Mouse (Mus musculus) right cerebral cortex, postnatal 10 days (tissue): ENCODE data around the gene Fgfr2.
A peak's percentile ranks its signal among the peaks of the same experiment; 100 is the strongest.

Source experiments
- DNase-seq, 2 experiments: peaks; one replicate each; pipeline ENCODE4 v3.0.0; 2021; ENCODE audit warnings: low spot score in 2 of 2

Gene Fgfr2

GRCm38 (mm10) chr7:131978609-131979008 lies 1144.5 kb downstream of the Fgfr2 start:
- no peak for DNase-seq

GRCm38 (mm10) chr7:131975867-131976266 lies 1147.3 kb downstream of the Fgfr2 start:
- DNase-seq = no peak

DNA sequence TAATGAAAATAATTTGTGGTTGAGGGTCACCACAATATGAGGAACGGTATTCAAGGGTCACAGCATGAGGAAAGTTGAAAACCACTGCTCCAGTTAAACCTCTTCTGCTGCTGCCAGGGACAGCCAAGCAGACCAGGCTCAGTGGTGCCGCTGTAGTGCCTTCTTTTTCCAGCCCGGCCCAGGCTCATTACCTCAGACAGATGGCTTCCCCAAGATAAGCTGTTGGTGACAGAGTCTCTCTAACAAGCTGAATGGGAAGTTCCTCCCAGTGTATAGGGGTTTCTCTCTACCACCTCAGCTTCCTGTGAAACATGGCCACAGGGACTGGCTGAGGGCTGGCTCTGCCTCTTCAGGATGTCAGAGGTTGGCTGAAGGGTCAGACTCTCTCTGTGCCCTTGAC lies 1152.9 kb downstream of the Fgfr2 start:
- peak; percentile 60 to 70 for DNase-seq

GRCm38 (mm10) chr7:131966916-131967494 lies 1156.1 kb downstream of the Fgfr2 start:
- DNase-seq = peak; percentile 58 to 63

DNA sequence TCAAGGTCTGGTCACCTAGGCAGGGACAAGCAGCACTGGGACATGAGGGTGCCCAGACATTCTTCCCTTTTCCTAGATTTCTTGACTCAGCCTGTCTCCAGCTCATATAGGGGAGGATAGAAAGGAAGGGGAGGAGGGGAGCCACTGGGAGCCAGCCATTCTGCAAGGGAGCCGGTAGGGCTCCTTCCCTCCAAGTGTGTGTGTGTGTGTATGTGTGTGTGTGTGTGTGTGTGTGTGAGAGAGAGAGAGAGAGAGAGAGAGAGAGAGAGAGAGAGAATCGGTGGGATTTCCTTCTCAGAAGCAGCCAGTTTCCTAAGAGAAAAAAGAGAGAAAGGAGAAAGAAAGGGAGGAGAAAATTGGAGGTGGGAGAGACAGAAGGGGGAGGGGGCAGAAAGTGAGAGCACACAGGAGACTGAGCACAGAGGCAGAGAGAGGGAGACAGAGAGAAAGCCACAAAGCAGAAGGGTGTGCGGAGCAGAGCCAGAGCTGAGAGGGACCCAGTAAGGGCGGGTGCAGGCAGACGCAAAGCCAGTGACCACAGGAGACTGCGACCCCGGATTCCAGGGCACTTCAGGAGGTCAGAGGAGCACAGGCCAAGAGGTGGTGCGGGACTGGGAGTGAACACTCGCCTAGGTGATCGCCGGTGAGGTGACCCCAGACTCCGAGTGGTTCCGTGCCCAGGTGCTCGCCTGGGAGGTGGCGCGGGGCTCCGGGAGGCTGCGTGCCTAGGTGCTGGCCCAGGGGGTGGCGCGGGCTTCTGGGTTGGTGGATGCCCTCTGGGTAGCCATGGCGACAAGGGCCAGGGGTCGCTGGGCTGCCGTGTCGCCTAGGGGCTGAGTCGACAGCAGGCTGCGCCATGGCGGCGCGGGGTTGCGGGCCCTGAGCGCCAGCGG lies 1156.9 kb downstream of the Fgfr2 start, which contains the start of gene Gpr26:
Gpr26 (plus strand) TSS at position 438 of the 893 bp plus-strand sequence.
- DNase-seq = peak; percentile 74 to 82

GRCm38 (mm10) chr7:131960551-131960950 lies 1162.6 kb downstream of the Fgfr2 start:
- DNase-seq = no peak

- DNase-seq = no peak
These were observed 1164.4 kb downstream of the Fgfr2 start for GRCm38 (mm10) chr7:131958705-131959104.

DNA sequence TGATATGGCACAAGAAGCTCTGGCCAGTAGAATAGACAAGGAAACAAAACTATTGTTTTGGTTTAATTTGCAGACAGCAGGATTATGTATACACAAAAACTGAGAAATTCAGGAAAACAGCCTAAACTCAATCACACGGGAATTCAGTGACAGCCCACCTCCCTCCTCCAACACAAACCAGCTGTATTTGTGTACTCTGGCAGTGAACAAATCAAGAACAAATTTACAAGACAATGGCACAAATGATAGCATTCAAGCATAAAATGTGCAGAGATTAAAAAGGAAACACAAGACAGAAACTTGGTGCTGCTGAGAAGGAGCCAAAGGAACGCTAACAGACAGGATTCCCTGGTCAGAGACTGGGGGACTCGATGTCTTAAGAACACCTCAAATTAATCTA lies 1169.7 kb downstream of the Fgfr2 start:
- no peak for DNase-seq

DNA sequence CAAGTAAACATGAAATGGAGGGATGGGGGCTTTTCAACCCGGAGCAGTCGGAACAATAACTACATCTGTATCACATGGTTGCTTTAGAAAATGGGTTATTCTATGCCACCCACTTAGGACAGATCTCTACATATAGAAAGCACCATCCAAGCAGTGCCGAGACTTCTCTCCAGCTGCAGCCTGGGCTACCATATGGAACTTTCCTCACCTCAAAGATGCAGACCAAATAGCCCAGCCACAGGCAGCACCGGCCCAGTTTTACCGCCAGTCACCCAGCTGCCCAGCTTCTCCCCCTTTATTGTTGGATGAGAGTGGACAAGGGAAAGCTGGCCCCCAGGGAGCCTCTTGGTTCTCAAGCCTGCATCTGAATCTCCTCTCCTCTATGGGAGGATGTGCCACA lies 1172.0 kb downstream of the Fgfr2 start:
- no peak for DNase-seq

DNA sequence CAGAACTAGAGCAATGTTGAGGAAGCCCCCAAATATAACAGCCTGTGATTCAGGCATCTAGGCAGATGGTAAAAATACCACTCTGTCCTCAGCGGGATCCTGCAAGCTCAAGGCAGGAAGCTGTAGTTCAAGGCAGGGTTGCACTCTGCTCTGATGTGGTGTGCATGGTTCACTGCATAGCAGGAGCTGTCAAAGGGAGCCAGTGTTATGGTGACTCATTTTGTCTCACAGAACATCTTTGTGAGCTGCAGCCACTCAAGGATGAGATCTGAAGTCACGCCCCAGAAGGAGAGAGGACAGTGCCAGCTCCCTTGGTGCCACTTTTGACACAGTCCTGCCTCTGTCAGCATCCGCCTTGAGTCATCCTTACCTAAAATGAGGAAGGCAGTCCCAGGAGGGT lies 1185.5 kb downstream of the Fgfr2 start:
- DNase-seq = no peak

GRCm38 (mm10) chr7:131927288-131928050 lies 1195.7 kb downstream of the Fgfr2 start:
- DNase-seq = peak in 1 of 2 experiments; percentile 34

DNA sequence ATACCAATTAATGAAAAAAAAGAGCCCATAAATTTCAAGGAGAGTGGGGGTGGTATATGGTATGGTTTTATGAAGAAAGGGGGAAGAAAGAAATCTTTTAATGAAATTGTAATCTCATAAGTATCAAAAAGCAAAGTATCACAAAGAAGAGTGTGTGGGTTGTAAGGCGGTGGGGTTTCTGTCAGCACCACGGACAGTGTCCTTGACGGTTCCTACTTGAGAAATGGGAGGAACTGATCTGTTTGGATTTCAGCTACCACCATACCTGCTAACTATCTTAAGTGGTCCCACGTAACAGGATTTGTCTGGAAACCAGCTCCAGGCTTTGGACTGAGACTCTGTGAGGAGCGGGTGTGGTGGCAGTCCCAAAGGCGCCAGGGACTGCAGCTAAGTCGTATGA lies 1205.8 kb downstream of the Fgfr2 start:
- no peak for DNase-seq

- DNase-seq = peak; percentile 79 to 87
These were observed 1213.5 kb downstream of the Fgfr2 start for GRCm38 (mm10) chr7:131909611-131910010.

DNA sequence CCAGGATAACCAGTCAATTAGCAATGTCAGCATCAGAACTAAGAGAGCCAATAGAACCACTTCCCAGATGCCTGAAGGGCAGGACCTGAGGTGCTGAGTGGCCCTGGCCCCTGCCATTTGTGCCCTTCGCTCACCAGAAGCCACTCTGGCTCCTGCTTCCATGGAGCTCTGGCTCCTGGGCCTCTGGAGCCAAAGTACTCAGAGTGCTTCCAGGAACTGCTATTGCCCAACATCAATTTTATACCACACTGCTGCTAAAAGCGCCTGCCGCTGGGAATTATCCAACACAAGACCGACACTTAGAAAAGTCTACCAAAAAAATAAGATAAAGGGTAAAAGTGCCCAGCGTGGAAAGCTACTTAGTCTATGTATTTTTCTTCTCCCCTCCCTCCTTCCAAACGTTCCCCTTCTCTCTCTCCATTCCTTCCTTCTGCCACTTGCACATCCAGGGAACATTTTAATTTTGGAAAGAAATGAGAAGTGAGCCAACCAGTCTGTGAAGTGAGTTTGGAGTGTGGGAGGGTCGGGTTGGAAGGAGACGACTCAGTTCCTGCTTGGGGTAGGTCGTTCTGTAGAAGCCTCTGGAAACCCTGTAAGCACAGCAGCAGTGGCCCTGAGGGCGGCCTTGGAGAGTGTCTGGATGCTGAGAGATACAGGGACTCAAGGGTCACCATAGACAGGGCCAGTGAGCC lies 1216.5 kb downstream of the Fgfr2 start:
- no peak for DNase-seq

- DNase-seq = peak; percentile 91
These were observed 1223.8 kb downstream of the Fgfr2 start for GRCm38 (mm10) chr7:131899356-131899755.

GRCm38 (mm10) chr7:131897282-131897681 lies 1225.9 kb downstream of the Fgfr2 start:
- DNase-seq = peak; percentile 49 to 70

DNA sequence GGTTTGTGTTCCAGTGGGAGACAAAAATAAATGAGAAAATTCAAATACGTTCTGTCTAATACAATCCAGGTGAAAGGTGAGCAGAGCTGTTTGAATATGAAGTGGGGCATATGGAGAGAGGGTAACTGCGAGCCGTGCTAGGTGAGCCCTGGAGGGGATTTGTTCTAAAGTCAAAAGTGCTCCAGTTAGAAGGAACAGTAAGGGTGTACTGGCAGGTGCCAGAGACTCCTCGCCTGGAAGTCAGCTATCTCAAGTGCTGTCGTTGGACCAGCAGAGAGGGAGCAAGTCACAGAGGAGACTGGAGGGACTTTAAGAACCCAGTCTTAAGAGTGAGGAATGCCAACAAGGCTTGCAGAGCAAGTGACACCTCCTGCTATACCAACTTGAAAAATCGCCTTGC lies 1240.3 kb downstream of the Fgfr2 start:
- DNase-seq = no peak

DNA sequence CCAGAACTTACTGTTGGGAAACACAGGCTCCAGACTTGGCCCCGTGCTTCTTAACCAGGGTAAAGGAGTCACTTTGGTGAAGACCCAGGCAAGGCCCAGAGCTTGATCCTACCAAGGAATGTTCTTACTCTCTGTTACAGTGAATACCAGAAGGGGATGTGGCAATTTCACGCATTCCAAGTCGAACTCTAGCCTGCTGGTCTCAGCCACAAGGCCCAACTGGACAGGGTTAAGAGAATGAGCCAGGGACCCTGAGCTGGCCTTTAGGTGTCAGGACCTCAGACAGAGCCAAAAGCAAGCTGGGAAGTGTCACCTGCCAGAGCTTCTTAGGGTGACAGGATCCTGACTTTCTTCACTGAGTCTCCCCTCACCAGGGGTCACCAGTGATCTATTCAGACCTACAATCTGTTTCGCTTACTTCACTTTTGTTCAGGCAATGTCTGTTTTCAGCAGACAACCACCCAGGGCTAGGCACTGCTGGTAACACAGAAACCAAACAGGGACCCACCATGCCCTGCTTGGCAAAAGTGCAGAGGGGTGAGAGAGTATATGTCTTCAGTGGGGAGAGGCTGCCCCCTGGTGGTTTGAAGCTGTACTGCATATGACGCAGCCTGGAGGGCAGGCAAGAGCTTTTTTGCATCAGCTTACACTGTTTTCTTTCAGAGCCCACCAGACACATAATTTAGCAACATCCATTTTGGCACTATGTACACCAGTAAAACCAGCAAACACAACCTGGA lies 1241.1 kb downstream of the Fgfr2 start:
- DNase-seq = peak; percentile 75 to 85

GRCm38 (mm10) chr7:131880150-131880549 lies 1243.0 kb downstream of the Fgfr2 start:
- no peak for DNase-seq

DNA sequence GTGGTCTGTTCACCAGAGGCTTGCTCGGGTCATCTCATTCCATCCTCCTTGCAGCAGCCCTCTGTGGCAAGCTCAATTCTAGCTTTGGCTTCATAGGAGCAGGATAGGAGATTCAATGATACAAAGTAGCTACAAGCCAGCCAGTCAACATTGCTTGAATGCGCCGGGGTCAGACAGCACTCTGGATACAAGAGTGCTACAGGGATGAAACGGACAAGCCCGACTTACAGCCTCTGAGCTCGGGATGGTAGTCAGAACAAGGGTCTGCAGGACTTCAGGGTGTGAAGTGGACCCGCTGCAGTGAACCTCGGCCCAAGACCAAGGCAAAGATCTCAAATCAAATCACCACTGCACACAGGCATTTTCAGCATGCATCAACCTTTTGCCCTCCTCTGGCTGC lies 1244.3 kb downstream of the Fgfr2 start:
- no peak for DNase-seq

GRCm38 (mm10) chr7:131861157-131861556 lies 1262.0 kb downstream of the Fgfr2 start:
- no peak for DNase-seq
